Mouse (Mus musculus) liver, embryonic 14.5 days (tissue): Measurements from ENCODE around the gene Ttc9.

ENCODE experiments used
- CTCF ChIP-seq: IDR thresholded peaks from 2 replicates; pipeline ENCODE4 v1.5.1; 2016; ENCODE audit warnings: antibody characterized with exemption, low read depth, control low read depth
- EP300 ChIP-seq: IDR thresholded peaks from 2 replicates; pipeline ENCODE4 v1.6.1; 2016; ENCODE audit warnings: antibody characterized with exemption, low read depth

DNA sequence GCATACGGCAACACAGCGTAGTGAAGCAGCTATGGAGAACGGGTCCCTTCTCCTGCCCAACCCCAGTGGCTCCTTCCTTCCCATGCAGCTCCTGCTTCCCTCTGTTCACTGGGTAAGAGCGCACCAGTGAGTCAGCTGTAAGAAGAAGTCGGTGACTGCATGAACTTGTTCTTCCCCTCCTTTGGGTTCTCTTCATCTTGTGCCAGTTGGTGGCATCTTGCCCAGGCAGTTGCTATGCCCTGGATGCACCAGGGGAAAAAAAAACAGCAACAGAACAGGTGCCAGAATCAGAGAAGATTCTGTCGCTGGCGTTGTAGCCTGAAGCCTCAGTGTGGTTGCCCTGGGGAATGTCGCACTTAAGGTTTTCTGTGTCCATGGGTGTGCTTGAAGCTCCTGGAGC, 22.3 kb downstream of the Ttc9 start:
- TF ChIP-seq CTCF (no peak), EP300 (no peak)
